Mouse (Mus musculus) olfactory bulb, adult 2 months (tissue): ENCODE results near the gene Lsg1.

Source experiments
- CTCF ChIP-seq: fragments of 200-500 bp; IDR thresholded peaks from 2 replicates; pipeline ENCODE4 v1.5.1; 2012; ENCODE audit warnings: low read depth, mild to moderate bottlenecking, low read length, moderate library complexity; ENCODE audit not compliant: insufficient read depth
- POLR2A ChIP-seq: fragments of 200-500 bp; IDR thresholded peaks from 2 replicates; pipeline ENCODE4 v1.6.1; 2012; ENCODE audit warnings: mild to moderate bottlenecking, low read depth, low read length, moderate library complexity; ENCODE audit not compliant: insufficient read depth

GRCm38 (mm10) chr16:30595356-30595755 lies 8.0 kb upstream of the Lsg1 start:
- TF ChIP-seq POLR2A (no peak), CTCF (no peak)
